Mouse (Mus musculus): ENCODE results near the gene Cel.

GRCm38 (mm10) chr2:28599569-28599900 is 36.3 kb upstream of the Cel start:
- TF ChIP-seq CTCF (IDR thresholded peaks at IDR 0.05; ENCODE audit: borderline replicate concordance, insufficient read depth, low read length) (no peak), POLR2A (IDR thresholded peaks at IDR 0.05; ENCODE audit: low read depth, low read length) (no peak)

Measured in embryonic fibroblast, embryonic 13.5 days (primary cell).